Mouse (Mus musculus): ENCODE measurements around the gene Csnk1g1. TPM values are rescaled to one million over a fixed set of nuclear protein-coding genes. Genes with fewer than 3 reads are reported as not detected.
A peak's percentile ranks its signal among the peaks of the same experiment; 100 is the strongest.

Csnk1g1 gene
- total and polyA plus RNA-seq, 2 experiments = 1.6 to 5.3 TPM

GRCm38 (mm10) chr9:66040801-66041200, 132.1 kb downstream of the Csnk1g1 start:
- no peaks in the 10 kb centered on the region for H3K4me1 ChIP-seq (ENCODE audit: control insufficient read depth, insufficient read depth, low read length)
- no peak overlapping the region for H3K9ac ChIP-seq (ENCODE audit: low read depth, low read length)
- H3K27me3 ChIP-seq (ENCODE audit: control insufficient read depth, insufficient read depth, low read length) = no peaks in the 10 kb centered on the region
- no peak overlapping the region for H3K4me3 ChIP-seq (ENCODE audit: insufficient read depth, low read depth, low read length)
- no peak overlapping the region for H3K27ac ChIP-seq (replicated peaks; ENCODE audit: insufficient read depth, low read depth, low read length)
- no peaks in the 10 kb centered on the region for H3K79me2 ChIP-seq (ENCODE audit: control insufficient read depth, insufficient read depth, low read length)
- 86% methylated on average over 3 of the region's 3 CpGs for WGBS
- peaks cover 4% of the 10 kb centered on the region for H3K36me3 ChIP-seq (ENCODE audit: control insufficient read depth, insufficient read depth, low read length)
- TF ChIP-seq CTCF (IDR thresholded peaks at IDR 0.05; ENCODE audit: low read depth, low read length) (no peak), POLR2A (IDR thresholded peaks at IDR 0.05; ENCODE audit: extremely low read depth, insufficient read depth, low read length) (no peak)
- DNase-seq (ENCODE audit: extremely low read depth, low read depth, low spot score) = no peak

GRCm38 (mm10) chr9:66042331-66042730, 133.6 kb downstream of the Csnk1g1 start:
- no peak overlapping the region for H3K9ac ChIP-seq (ENCODE audit: low read depth, low read length)
- H3K4me1 ChIP-seq (ENCODE audit: control insufficient read depth, insufficient read depth, low read length) = no peaks in the 10 kb centered on the region
- no peak for TF ChIP-seq CTCF (IDR thresholded peaks at IDR 0.05; ENCODE audit: low read depth, low read length)
- TF ChIP-seq POLR2A (IDR thresholded peaks at IDR 0.05; ENCODE audit: extremely low read depth, insufficient read depth, low read length) = no peak
- H3K4me3 ChIP-seq (ENCODE audit: insufficient read depth, low read depth, low read length) = no peak overlapping the region
- H3K27ac ChIP-seq (replicated peaks; ENCODE audit: insufficient read depth, low read depth, low read length) = no peak overlapping the region
- no peaks in the 10 kb centered on the region for H3K27me3 ChIP-seq (ENCODE audit: control insufficient read depth, insufficient read depth, low read length)
- DNase-seq (ENCODE audit: extremely low read depth, low read depth, low spot score) = no peak
- no peaks in the 10 kb centered on the region; the same call in 1 of the 2 replicates for H3K36me3 ChIP-seq (ENCODE audit: control insufficient read depth, insufficient read depth, low read length)
- H3K79me2 ChIP-seq (ENCODE audit: control insufficient read depth, insufficient read depth, low read length) = no peaks in the 10 kb centered on the region
- 92% methylated on average over 4 of the region's 4 CpGs for WGBS

- no peaks in the 10 kb centered on the region; the same call in 1 of the 2 replicates for H3K36me3 ChIP-seq (ENCODE audit: control insufficient read depth, insufficient read depth, low read length)
- TF ChIP-seq CTCF (IDR thresholded peaks at IDR 0.05; ENCODE audit: low read depth, low read length) (no peak), POLR2A (IDR thresholded peaks at IDR 0.05; ENCODE audit: extremely low read depth, insufficient read depth, low read length) (no peak)
- no peak overlapping the region for H3K27ac ChIP-seq (replicated peaks; ENCODE audit: insufficient read depth, low read depth, low read length)
- 96% methylated on average over 3 of the region's 3 CpGs for WGBS
- DNase-seq (ENCODE audit: extremely low read depth, low read depth, low spot score) = no peak
- no peak overlapping the region for H3K4me3 ChIP-seq (ENCODE audit: insufficient read depth, low read depth, low read length)
- no peak overlapping the region for H3K9ac ChIP-seq (ENCODE audit: low read depth, low read length)
- H3K27me3 ChIP-seq (ENCODE audit: control insufficient read depth, insufficient read depth, low read length) = no peaks in the 10 kb centered on the region
- no peaks in the 10 kb centered on the region for H3K4me1 ChIP-seq (ENCODE audit: control insufficient read depth, insufficient read depth, low read length)
- H3K79me2 ChIP-seq (ENCODE audit: control insufficient read depth, insufficient read depth, low read length) = no peaks in the 10 kb centered on the region
These were observed 134.5 kb downstream of the Csnk1g1 start for GRCm38 (mm10) chr9:66043241-66043640.

- Histone ChIP-seq H3K9ac (ENCODE audit: low read depth, low read length) (no peak overlapping the region), H3K27ac (replicated peaks; ENCODE audit: insufficient read depth, low read depth, low read length) (no peak overlapping the region), H3K27me3 (ENCODE audit: control insufficient read depth, insufficient read depth, low read length) (no peaks in the 10 kb centered on the region), H3K4me3 (ENCODE audit: insufficient read depth, low read depth, low read length) (no peak overlapping the region), H3K36me3 (ENCODE audit: control insufficient read depth, insufficient read depth, low read length) (no peaks in the 10 kb centered on the region), H3K4me1 (ENCODE audit: control insufficient read depth, insufficient read depth, low read length) (no peaks in the 10 kb centered on the region), H3K79me2 (ENCODE audit: control insufficient read depth, insufficient read depth, low read length) (no peaks in the 10 kb centered on the region)
- no peak for DNase-seq (ENCODE audit: extremely low read depth, low read depth, low spot score)
- no peak for TF ChIP-seq POLR2A (IDR thresholded peaks at IDR 0.05; ENCODE audit: extremely low read depth, insufficient read depth, low read length)
- no peak for TF ChIP-seq CTCF (IDR thresholded peaks at IDR 0.05; ENCODE audit: low read depth, low read length)
- WGBS = 82% methylated on average over 6 of the region's 6 CpGs
These were observed 141.3 kb downstream of the Csnk1g1 start for GRCm38 (mm10) chr9:66049931-66050601.

- Histone ChIP-seq H3K27me3 (ENCODE audit: control insufficient read depth, insufficient read depth, low read length) (no peaks in the 10 kb centered on the region), H3K36me3 (ENCODE audit: control insufficient read depth, insufficient read depth, low read length) (no peaks in the 10 kb centered on the region), H3K4me3 (ENCODE audit: insufficient read depth, low read depth, low read length) (no peak overlapping the region), H3K79me2 (ENCODE audit: control insufficient read depth, insufficient read depth, low read length) (no peaks in the 10 kb centered on the region), H3K27ac (replicated peaks; ENCODE audit: insufficient read depth, low read depth, low read length) (no peak overlapping the region), H3K9ac (ENCODE audit: low read depth, low read length) (no peak overlapping the region), H3K4me1 (ENCODE audit: control insufficient read depth, insufficient read depth, low read length) (no peaks in the 10 kb centered on the region)
- no peak for DNase-seq (ENCODE audit: extremely low read depth, low read depth, low spot score)
- TF ChIP-seq CTCF (IDR thresholded peaks at IDR 0.05; ENCODE audit: low read depth, low read length) = no peak
- no peak for TF ChIP-seq POLR2A (IDR thresholded peaks at IDR 0.05; ENCODE audit: extremely low read depth, insufficient read depth, low read length)
- WGBS = 76% methylated on average over 4 of the region's 4 CpGs
These were observed 142.8 kb downstream of the Csnk1g1 start for GRCm38 (mm10) chr9:66051493-66051892.

GRCm38 (mm10) chr9:66052731-66053130, 144.0 kb downstream of the Csnk1g1 start:
- no peaks in the 10 kb centered on the region for H3K79me2 ChIP-seq (ENCODE audit: control insufficient read depth, insufficient read depth, low read length)
- no peaks in the 10 kb centered on the region for H3K4me1 ChIP-seq (ENCODE audit: control insufficient read depth, insufficient read depth, low read length)
- H3K9ac ChIP-seq (ENCODE audit: low read depth, low read length) = no peak overlapping the region
- DNase-seq (ENCODE audit: extremely low read depth, low read depth, low spot score) = peak; percentile 36
- H3K4me3 ChIP-seq (ENCODE audit: insufficient read depth, low read depth, low read length) = no peak overlapping the region
- 89% methylated on average over 1 of the region's 1 CpGs for WGBS
- no peaks in the 10 kb centered on the region for H3K36me3 ChIP-seq (ENCODE audit: control insufficient read depth, insufficient read depth, low read length)
- no peaks in the 10 kb centered on the region for H3K27me3 ChIP-seq (ENCODE audit: control insufficient read depth, insufficient read depth, low read length)
- no peak overlapping the region for H3K27ac ChIP-seq (replicated peaks; ENCODE audit: insufficient read depth, low read depth, low read length)
- no peak for TF ChIP-seq POLR2A (IDR thresholded peaks at IDR 0.05; ENCODE audit: extremely low read depth, insufficient read depth, low read length)
- no peak for TF ChIP-seq CTCF (IDR thresholded peaks at IDR 0.05; ENCODE audit: low read depth, low read length)
